Mouse (Mus musculus): ENCODE results near the gene Tceal3.
"Not testable (repeated sequence)": the region's sequence is repeated elsewhere in the genome, so short reads cannot be mapped to it uniquely, and the experiment has no call there.

Gene Tceal3

GRCm38 (mm10) chrX:136590199-136590896 lies at the start of gene Tceal3:
Tceal3 (plus strand) TSS chrX:136590842.
- no peak for DNase-seq (ENCODE audit: extremely low read depth, insufficient read length, low spot score)

- not testable (repeated sequence) for DNase-seq (ENCODE audit: extremely low read depth, insufficient read length, low spot score)
Measured at GRCm38 (mm10) chrX:136543956-136544355, 46.7 kb upstream of the Tceal3 start, which contains the start of gene Kir3dl2. Kir3dl2 (minus strand) TSS chrX:136544056.

- not testable (repeated sequence) for DNase-seq (ENCODE audit: extremely low read depth, insufficient read length, low spot score)
Measured at GRCm38 (mm10) chrX:136569094-136569493, 21.5 kb upstream of the Tceal3 start.

GRCm38 (mm10) chrX:136584617-136585016 lies 6.0 kb upstream of the Tceal3 start:
- no peak for DNase-seq (ENCODE audit: extremely low read depth, insufficient read length, low spot score)

- no peak for DNase-seq (ENCODE audit: extremely low read depth, insufficient read length, low spot score)
Measured at GRCm38 (mm10) chrX:136590897-136591257, 235 bp downstream of the Tceal3 start.

- no peak for DNase-seq (ENCODE audit: extremely low read depth, insufficient read length, low spot score)
Measured at GRCm38 (mm10) chrX:136599416-136599815, 8.8 kb downstream of the Tceal3 start.

- DNase-seq (ENCODE audit: extremely low read depth, insufficient read length, low spot score): no peak
Measured at GRCm38 (mm10) chrX:136606951-136607350, 16.3 kb downstream of the Tceal3 start.

- no peak for DNase-seq (ENCODE audit: extremely low read depth, insufficient read length, low spot score)
Measured at GRCm38 (mm10) chrX:136607395-136607794, 16.8 kb downstream of the Tceal3 start.

GRCm38 (mm10) chrX:136611346-136611745 lies 20.7 kb downstream of the Tceal3 start:
- no peak for DNase-seq (ENCODE audit: extremely low read depth, insufficient read length, low spot score)

GRCm38 (mm10) chrX:136615889-136616288 lies 25.2 kb downstream of the Tceal3 start:
- DNase-seq (ENCODE audit: extremely low read depth, insufficient read length, low spot score): not testable (repeated sequence)

- no peak for DNase-seq (ENCODE audit: extremely low read depth, insufficient read length, low spot score)
Measured at GRCm38 (mm10) chrX:136624905-136625569, 34.4 kb downstream of the Tceal3 start.

GRCm38 (mm10) chrX:136625959-136626358 lies 35.3 kb downstream of the Tceal3 start:
- no peak for DNase-seq (ENCODE audit: extremely low read depth, insufficient read length, low spot score)

GRCm38 (mm10) chrX:136635116-136635515 lies 44.5 kb downstream of the Tceal3 start:
- DNase-seq (ENCODE audit: extremely low read depth, insufficient read length, low spot score): no peak

- no peak for DNase-seq (ENCODE audit: extremely low read depth, insufficient read length, low spot score)
Measured at GRCm38 (mm10) chrX:136639754-136640153, 49.1 kb downstream of the Tceal3 start.

- not testable (repeated sequence) for DNase-seq (ENCODE audit: extremely low read depth, insufficient read length, low spot score)
Measured at GRCm38 (mm10) chrX:136645857-136646256, 55.2 kb downstream of the Tceal3 start.

- DNase-seq (ENCODE audit: extremely low read depth, insufficient read length, low spot score): peak; percentile 1
Measured at GRCm38 (mm10) chrX:136666281-136666706, 75.7 kb downstream of the Tceal3 start.

GRCm38 (mm10) chrX:136666762-136667464 lies 76.3 kb downstream of the Tceal3 start:
- DNase-seq (ENCODE audit: extremely low read depth, insufficient read length, low spot score): not testable (repeated sequence)

GRCm38 (mm10) chrX:136668794-136669193 lies 78.2 kb downstream of the Tceal3 start:
- DNase-seq (ENCODE audit: extremely low read depth, insufficient read length, low spot score): no peak

GRCm38 (mm10) chrX:136680989-136681388 lies 90.3 kb downstream of the Tceal3 start:
- no peak for DNase-seq (ENCODE audit: extremely low read depth, insufficient read length, low spot score)

GRCm38 (mm10) chrX:136691606-136692293 lies 101.1 kb downstream of the Tceal3 start:
- not testable (repeated sequence) for DNase-seq (ENCODE audit: extremely low read depth, insufficient read length, low spot score)

- no peak for DNase-seq (ENCODE audit: extremely low read depth, insufficient read length, low spot score)
Measured at GRCm38 (mm10) chrX:136692294-136692675, 101.6 kb downstream of the Tceal3 start.
